Mouse (Mus musculus): Measurements from ENCODE around the gene Gm10330.
A peak's percentile ranks its signal among the peaks of the same experiment; 100 is the strongest.
"Not testable (repeated sequence)": the region's sequence is repeated elsewhere in the genome, so short reads cannot be mapped to it uniquely, and the experiment has no call there.

The Gm10330 gene

GRCm38 (mm10) chr12:23780165-23780564, at the start of gene Gm10330:
TSS of gene Gm10330 (minus strand) at chr12:23780265.
- not testable (repeated sequence) for DNase-seq (ENCODE audit: low spot score in 2 of 2)

GRCm38 (mm10) chr12:23800776-23801175, 20.7 kb upstream of the Gm10330 start:
- DNase-seq (ENCODE audit: low spot score in 2 of 2) = not testable (repeated sequence)

- peak; percentile 4 for DNase-seq (ENCODE audit: low spot score in 2 of 2)
Measured at GRCm38 (mm10) chr12:23800366-23800765, 20.3 kb upstream of the Gm10330 start.

All from thymus, postnatal 10 days (tissue).